Mouse (Mus musculus): Measurements from ENCODE around the gene 4430402I18Rik.

The 4430402I18Rik gene

DNA sequence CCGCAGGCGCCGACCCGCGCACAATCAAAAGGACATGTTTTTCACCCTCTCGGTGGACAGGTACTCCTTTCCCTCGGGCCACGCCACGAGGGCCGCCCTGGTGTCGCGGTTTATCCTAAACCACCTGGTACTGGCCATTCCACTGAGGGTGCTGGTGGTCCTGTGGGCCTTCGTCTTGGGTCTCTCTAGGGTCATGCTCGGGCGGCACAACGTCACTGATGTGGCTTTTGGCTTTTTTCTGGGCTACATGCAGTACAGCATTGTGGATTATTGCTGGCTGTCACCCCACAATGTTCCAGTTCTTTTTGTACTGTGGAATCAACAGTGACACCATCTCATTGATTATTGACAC, 3.1 kb downstream of the 4430402I18Rik start:
- no peak for DNase-seq

DNA sequence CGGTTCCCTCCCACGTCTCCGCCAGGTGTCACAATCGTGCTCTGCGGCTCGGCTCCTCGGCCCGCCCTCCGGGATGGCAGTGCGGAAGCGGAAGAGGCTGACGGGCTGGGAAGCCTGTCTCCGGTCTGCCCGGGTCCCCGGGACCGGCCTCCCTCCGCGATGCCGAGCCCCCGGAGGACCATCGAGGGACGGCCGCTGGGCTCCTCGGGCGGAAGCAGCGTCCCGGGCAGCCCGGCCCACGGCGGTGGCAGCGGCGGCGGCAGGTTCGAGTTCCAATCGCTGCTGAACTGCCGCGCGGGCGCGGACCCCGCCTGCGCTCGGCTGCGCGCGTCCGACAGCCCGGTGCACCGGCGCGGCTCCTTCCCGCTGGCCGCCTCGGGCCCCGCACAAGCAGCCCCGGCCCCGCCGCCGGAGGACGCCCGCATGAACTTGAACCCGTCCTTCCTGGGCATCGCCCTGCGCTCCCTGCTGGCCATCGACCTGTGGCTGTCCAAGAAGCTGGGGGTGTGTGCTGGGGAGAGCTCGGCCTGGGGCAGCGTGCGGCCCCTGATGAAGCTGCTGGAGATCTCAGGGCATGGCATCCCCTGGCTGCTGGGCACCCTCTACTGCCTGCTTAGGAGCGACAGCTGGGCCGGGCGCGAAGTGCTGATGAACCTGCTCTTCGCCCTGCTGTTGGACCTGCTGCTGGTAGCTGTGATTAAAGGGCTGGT, 3.6 kb downstream of the 4430402I18Rik start, which contains the start of gene Plpp6:
Gene Plpp6 (plus strand): TSS at position 112 of the 710 bp plus-strand sequence.
- DNase-seq, result peak; percentile 87

DNA sequence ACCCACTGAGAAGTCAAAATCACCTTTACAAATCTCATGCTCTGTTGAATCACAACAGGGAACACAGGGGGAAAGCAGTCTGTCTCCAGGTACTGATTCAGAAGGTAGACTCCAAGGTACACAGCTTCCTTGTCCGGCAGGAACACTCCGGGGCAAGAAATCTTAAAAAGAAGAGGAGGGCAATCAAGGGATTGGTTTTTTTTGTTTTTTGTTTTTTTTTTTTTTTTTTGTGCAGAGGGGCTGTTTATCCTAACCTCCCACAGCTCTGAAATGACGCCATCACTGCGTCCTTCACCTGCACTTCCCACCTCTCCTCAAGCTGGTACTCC, 4.1 kb downstream of the 4430402I18Rik start:
- DNase-seq, result no peak

DNA sequence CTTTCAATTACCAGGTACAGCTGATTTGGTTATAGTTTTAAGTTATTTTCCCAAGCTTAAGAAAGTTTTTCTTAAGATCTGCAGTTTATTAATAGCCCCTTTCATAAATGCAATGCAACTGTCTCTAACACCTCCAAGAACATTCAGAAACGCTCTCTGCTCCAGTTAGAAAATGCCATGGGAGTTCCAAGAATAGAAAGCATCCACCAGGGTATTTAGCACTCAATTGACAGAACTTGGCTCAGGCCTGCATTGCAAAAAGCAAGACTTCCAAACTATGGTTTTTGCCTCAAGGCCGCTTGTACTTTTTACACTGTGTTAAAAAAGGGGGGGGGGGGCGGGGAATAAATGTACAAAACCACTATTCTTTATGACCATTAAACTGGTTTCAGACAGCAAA, 4.5 kb downstream of the 4430402I18Rik start:
- no peak for DNase-seq

DNA sequence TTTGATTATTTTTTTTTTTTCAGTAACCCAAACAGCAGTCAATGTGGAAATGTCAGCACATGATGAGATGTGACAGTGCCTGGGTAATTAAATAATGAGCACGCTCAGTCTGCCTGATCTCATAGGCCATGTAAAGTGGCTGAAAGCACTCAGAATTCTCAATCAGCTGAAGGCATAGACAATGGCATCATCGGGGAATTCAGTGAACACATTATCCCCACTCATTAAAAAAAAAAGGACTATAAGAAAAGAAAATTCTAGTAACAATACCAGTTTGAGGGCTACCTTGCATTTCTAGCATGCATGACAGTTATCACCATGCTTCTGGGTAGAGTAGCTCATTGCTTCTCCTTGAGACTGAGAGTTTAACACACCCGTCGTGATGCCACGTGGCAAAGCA, 16.3 kb downstream of the 4430402I18Rik start:
- no peak for DNase-seq

DNA sequence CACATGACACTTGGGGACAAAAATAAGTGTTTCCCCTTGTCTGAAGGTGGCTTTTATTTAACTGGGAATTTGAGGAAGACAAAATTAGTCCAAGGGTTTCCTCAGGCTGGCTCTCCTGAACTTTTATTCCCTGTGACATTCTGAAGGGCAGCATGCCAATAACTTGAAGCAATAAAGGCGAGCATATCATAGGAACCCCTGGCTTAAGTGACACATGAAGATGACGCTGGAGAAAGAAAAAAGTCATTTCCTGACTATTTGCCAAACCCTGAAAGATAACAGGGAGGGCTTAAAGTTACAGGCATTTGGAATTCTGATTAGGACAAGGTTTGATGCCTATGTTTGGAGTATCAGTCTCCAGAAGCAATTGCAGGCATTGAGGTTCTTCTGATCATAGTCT, 20.3 kb downstream of the 4430402I18Rik start:
- DNase-seq, result no peak

DNA sequence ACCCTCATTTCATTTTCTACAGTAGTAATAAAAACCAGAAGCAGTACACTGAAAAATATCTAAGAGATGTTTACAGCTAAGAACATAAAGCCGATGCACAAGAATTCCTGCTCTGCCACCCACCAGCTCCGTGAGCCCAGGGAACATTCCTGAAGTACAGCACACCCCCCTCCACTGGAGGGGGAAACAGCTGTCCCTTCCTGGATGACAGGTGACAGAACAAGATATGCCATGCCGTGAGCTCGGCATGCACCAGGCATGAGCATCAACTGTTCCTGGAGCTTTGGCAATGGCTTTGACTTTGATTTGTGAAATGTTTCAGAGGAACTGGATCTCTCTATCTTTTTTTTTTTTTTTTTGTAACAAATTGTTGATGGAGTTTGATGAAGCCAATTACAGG, 20.8 kb downstream of the 4430402I18Rik start:
- DNase-seq, result peak; percentile 24

DNA sequence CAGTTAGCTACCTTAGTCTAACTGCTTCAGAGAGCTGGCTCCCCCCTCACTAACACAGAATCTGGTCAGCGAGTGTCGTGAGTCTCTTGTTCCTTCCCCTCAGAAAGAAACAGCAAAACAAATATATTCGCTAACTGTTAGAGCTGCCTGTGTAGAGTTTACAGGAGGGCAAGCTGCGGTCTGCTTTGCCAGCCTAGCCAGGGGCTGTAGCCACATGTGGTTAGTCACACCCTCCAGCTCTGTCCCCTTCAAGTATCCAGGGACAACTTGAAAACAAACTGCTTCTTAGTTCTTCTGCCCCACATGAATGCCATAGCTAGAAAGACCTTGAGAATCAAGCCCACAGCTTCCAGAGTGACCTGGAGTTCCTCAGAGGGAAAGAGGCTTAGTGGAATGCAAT, 26.3 kb downstream of the 4430402I18Rik start:
- DNase-seq, result no peak

DNA sequence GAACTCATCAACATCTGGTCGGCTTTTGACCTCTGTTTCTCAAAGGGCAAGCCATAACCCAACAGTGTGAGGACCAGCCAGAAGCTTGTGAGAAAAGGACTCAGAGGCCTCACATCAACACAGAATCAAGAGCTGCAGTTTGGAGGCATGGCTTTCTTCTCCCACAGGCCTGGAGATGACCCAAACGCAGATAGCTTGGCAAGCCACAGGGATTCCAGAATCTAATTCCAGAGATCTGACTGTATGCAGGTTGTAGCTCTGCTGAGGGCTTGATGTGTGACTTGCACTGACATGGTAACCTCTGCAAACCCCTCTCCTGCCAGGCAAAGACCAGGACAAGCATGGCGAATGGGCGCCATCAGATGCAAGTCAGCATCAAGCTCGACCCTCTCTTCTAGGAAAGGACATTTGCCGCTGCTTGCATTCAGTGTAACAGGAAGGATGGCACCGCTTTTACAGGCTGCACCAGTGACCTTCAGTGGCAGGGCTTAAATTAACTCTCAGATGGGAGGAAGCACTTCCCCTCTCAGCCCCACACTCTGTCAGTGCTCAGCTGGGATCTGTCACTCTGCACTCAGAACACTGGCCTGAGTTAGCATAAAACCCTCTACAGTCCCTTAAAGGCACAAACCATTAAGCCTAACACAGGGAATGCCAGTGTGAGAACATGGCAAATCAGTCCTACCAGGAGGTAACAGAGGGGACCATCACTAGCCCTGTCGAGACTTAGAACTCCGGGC, 27.3 kb downstream of the 4430402I18Rik start:
- no peak for DNase-seq

DNA sequence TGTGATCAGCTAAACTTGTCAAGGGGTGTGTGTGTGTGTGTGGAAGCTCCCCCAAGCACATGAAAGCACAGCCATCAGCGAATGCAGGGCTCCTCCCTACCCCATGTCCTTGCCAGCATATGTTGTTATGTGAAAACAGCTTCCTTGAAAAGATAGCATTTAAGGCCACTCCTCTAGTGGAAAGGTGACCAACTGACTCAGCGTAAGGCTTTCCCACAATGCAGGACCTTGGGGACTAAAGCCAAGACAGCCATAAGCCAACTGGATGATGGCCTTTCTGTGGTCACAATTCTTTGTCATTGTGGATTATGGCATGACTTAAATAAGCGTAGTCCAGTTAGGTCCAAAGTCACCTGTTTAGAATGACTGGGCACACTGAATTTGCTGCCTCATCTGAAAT, 32.7 kb downstream of the 4430402I18Rik start:
- DNase-seq, result no peak

DNA sequence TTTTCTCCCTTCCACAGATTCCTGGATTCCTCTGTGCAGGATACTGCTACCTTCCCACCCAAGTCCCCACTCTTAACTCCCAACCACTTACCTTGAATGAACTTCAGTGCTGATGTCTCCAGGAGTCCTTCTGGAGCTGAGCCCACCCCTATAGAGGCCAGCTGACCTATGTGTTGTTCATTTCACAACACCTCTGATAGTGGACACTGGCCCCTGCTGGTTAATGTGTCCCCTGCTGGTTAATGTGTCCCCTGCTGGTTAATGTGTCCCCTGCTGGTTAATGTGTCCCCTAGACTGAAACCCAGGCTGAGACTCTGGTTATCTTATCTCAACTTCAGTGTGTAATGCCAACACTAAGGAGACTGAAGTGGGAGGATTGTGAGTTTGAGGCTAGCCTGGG, 38.6 kb downstream of the 4430402I18Rik start:
- DNase-seq, result no peak

DNA sequence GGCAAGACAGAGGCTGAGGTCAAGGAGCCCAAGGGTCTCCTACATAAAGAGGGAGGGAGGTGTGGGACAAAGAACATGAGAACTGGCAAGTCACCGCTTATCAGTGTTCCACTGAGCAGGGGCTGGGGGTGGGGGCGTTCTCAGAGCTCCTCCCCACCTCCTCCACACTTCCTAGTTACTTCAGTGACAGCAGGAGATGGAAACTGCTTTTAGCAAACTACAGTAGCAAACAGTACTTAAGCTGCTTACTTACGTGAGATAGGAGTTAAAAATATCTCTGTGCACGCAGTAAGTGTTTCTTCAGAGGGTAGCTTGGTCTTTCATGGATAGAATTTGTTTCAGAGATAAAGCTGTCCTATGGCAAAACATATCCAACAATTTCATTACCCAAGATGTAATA, 40.2 kb downstream of the 4430402I18Rik start:
- DNase-seq, result no peak

DNA sequence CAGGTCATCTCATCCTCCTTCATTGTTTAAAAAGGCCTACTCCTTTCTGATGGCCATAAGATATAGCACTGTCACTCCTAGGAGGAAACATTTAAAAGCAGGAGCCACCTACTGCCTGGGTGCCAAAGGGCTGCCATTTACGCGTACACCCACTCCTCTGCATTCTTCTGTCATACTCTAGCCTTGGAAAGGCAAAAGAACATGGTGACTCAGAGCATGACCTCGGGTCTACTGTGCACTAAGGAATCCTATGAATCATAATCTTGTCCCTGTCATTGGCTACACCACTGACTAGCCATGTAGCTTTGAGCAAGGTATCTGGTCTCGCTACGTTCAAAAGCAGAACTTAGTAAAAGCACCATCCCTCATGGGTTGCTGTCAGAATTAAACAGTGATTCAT, 41.2 kb downstream of the 4430402I18Rik start:
- DNase-seq, result no peak

DNA sequence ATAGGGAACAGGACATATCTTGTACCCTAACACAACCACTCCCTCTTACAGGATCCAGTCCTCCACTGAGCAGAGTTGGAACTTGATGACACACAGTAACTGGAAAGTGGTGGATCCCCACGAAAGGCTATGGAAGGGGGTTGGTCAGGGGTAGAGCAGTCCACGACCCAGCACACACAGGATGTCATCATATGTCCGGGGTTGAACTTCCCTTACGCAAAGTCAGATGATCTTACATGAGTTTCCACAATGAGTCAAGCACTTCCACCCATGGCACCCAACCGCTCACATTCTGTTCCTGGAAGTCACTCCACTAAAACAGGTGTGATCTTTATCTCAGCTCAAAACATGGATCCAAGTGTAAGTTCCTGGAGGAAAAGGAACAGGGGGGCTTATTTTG, 49.8 kb downstream of the 4430402I18Rik start:
- DNase-seq, result no peak

DNA sequence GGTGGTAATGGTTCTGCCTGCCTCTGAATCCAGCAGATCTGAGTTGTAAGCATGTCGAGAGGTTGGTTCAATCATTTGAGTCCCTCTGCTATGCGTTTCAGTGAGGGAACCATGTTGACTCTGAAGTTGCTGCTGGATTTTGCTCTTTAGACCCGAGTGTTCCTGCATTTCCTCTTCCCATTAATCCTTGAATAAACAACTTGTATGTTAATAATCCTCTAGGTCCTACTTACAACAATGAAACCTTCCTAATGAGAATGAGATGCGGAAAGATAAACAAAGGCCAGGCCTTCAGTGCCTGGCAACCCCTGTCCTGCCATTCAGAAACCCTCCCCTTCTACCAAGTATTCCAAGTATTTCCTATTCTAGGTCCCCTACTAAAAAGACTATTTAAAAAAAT, 51.1 kb downstream of the 4430402I18Rik start:
- DNase-seq, result no peak

DNA sequence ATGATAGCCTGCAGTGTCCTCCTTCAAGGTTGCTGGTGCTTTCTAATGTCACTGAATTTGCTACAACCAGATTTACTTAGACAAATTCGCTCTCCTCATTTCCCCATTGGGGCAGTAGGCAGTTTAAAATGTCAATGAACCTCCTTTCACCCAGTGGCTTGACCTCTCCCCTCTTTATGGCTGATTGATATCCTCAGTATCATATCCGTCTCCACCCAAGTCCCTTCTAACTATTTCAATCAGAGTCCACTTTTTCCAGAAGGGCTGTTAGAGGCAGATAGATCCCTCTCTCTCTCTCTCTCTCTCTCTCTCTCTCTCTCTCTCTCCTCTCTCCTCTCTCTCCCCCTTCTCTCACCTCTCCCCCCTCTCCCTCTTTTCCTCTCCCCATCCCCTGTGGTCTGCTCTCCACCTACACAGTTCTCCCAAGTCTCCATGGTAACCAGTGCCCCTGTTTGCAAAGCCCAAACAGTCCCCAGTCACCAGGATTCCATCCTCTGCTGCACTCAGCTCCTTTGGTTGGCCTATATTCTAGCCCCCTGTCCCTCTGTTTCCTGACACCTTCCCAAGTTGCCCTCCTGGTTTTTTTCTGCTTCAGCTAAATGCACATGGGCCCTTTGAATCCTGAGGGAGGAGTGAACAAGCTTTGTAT, 51.9 kb downstream of the 4430402I18Rik start:
- DNase-seq, result no peak

DNA sequence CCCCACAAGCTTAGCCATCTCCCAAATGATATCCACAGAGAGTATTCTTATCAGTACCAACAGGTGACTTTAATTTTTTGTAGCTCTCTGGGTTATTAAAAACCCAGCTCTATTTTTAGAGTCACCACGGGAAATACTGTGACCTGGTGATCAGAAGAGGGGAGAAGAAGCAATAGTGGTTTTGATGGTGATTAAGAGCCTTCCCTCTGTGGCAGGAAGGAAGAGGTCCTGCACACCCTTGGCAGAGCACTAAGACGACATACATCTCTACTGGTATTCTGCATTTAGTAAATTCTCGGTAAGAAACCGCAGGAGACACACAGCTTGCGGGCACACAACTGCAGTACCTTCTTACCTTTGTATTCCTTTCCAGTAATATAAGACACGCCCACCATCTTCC, 53.0 kb downstream of the 4430402I18Rik start:
- DNase-seq, result no peak

DNA sequence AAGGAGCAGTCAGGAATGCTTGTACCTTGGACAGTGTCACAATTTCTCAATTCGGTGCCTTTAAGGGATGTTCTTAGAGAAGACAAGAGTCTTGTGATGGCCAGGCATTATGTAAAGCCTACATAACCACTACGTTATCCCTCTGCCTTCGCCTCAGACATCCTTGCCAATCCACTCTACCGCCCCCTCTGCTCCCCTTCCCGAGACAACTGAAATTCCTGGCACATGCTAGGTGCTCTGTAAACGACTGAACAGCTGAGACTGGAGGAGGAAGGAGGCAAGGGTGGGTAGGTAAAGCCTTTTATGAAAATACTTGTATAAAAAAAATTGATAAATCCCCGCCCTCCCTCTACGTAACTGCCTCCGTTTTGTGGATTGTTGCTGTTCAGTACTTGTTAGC, 58.9 kb downstream of the 4430402I18Rik start:
- peak; percentile 65 for DNase-seq

DNA sequence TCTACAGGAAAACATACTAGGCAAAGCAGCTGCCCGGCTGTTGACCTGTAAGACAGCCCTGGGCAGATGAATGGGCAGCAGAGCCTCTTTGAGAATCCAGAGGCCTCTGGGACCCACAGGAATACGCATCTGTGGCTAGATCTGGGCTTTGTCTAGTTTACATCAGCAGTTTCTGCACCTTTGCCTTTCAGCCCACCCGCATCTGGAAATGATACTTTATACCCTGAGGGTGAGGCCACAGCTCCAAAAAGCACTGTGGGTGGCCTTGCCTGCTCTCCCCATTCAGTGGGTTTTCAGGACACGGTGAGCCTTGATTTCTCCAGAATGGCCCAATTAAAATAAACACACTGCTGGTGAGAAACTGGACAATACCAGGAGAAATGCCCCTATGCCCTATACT, 59.4 kb downstream of the 4430402I18Rik start:
- no peak for DNase-seq

DNA sequence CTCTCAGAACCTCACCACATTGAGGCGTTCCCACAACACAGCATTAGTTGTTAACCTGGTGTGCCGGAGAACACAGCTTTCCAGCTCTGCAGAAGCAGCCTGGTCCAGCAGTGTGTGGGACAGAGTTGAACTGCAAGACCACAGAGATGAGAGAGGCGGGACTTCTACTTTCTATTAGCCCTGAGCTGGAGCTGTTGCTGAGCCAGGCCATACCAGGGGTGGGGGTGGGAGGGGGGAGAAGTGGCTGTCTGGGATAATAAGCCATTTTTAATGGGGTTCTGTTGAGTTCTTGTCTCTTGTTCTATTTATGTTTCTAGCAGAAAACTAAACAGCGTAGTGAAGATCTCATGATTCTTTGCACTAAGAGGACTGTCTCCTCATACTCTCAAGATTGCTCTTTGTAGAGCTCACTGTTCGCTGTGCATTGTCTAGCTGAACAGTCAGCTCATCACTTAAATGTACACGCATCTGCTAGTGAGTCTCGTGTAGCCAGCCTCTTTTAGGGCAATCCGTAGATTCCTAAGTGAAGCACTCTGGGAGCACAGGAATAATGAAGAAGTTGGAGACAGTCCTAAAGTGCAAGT, 64.0 kb downstream of the 4430402I18Rik start:
- no peak for DNase-seq

DNA sequence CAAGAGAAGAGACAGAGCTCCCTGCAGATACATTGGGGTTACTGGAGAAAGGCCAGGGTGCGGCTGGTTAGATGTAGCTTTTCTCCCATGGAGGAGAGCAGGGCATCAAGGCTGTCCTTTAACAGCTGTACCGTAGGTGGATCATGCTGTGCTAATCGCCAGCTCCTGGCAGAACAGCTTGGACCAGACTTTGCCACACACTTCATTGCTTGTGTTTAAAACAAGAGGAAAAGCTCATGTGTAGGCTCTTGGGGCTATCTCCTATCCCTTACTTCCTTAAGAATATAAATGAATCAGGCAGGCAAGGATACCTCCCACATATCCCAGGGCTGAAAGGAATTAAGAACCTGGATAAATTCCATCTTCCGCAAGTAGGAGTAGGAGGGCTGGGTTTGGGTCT, 64.8 kb downstream of the 4430402I18Rik start:
- peak; percentile 66 for DNase-seq

DNA sequence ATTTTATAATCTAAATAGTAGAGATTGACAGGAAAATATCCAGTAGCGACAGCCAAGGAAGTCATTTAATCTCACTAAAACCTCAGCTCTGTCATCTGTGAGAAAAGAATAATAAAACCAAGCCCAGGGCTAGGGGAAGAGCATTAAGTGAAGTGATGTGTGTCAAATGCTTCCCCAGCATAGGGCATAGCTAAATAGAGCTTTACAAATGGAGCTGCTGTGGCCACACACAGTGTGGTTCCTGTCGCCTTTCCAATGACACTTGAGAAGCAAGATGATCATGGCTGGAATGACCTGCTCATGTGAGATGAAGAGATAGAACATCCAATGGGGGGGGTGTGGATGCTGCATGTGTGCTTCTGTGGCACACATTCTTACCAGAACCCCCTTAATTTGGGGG, 65.5 kb downstream of the 4430402I18Rik start:
- no peak for DNase-seq

DNA sequence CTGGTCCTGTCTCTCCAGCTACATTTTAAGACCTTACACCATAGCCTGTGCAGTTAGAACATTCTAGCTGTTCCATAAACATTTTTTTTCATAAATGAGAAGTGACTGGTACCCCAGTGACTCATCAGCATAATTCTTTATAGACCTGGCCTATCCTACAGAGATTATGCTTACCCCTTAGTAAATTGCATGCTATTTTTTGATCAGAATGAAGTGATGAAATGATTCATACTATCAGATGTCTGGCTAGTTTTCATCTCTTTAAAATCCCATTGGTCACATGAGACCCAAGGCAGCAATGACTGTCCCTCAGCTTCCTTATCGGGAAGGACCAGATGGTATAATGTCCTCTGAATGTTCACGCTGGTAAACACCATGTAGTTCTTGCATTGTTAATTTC, 66.8 kb downstream of the 4430402I18Rik start:
- no peak for DNase-seq

DNA sequence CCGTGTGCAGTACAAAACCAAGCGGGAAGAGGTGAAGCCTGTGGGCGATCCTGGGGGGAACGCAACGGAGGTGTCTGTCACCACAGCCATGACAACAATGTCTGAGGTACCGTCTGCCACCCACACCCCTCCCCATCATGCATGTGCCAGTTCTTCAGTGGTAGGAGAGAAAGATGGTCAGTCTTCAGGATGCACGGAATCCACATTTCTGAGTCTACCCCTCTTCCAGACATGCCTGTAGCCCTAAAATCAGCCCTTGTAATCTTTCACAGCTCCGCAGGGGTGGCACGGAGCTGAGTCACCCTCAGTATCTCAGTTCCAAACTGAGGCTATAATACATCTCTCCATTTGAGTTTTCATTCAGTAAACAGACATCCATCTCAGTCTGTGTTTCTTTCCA, 70.1 kb downstream of the 4430402I18Rik start:
- DNase-seq, result no peak

All from right cerebral cortex, postnatal 25 days (tissue).